ENCODE assay signal across 8 mouse cellular contexts in genomic region chr8:114133050-114133509, GRCm38 (mm10). TPM values are rescaled to one million over a fixed set of nuclear protein-coding genes. Genes with fewer than 3 reads are reported as not detected.
DNase-seq lines count a peak whose midpoint lies in the region; ATAC-seq lines count a peak whose summit lies in the region.

No protein-coding gene starts in this region.

- peak overlapping the region; percentile 73 for H3K4me3 ChIP-seq in erythroblast, embryonic 14.5 days (replicated peaks)
- peak overlapping the region; percentile 74 for H3K4me3 ChIP-seq in lung, embryonic 16.5 days (ENCODE audit: low read length)
- peak overlapping the region; percentile 62 for H3K4me3 ChIP-seq in limb, embryonic 10.5 days
- H3K4me3 ChIP-seq in neural tube, embryonic 14.5 days (ENCODE audit: low read depth, low read length): peak overlapping the region; percentile 28

- no peak for DNase-seq in lung, postnatal 4 days
- DNase-seq in limb, embryonic 10.5 days (ENCODE audit: low spot score): no peak
- no peak for DNase-seq in gastrocnemius, postnatal 4 days (ENCODE audit: low spot score in 2 of 2)
- DNase-seq in ovary, postnatal 36 days (ENCODE audit: low spot score): no peak

- H3K27ac ChIP-seq in lung, embryonic 16.5 days (ENCODE audit: low read length): no peak overlapping the region
- no peak overlapping the region; the same call in 1 of the 2 replicates for H3K27ac ChIP-seq in limb, embryonic 10.5 days
- H3K27ac ChIP-seq in neural tube, embryonic 14.5 days (ENCODE audit: low read depth, low read length): no peak overlapping the region

- no peaks in the 10 kb centered on the region for H3K27me3 ChIP-seq in erythroblast, embryonic 14.5 days (ENCODE audit: control insufficient read depth)
- no peaks in the 10 kb centered on the region for H3K27me3 ChIP-seq in lung, embryonic 16.5 days (ENCODE audit: control insufficient read depth, insufficient read depth, low read depth, low read length)
- H3K27me3 ChIP-seq in limb, embryonic 10.5 days (ENCODE audit: low read depth, poor library complexity, severe bottlenecking): no peaks in the 10 kb centered on the region
- no peaks in the 10 kb centered on the region for H3K27me3 ChIP-seq in neural tube, embryonic 14.5 days (ENCODE audit: control insufficient read depth, insufficient read depth, low read length)

- WGBS in lung, embryonic 16.5 days: 23% methylated on average over 14 of the region's 14 CpGs
- 31% methylated on average over 14 of the region's 14 CpGs for WGBS in limb, embryonic 10.5 days
- 27% methylated on average over 14 of the region's 14 CpGs for WGBS in neural tube, embryonic 14.5 days

- no peak overlapping the region for H3K9ac ChIP-seq in lung, embryonic 16.5 days (ENCODE audit: low read length)
- no peak overlapping the region for H3K9ac ChIP-seq in neural tube, embryonic 14.5 days (replicated peaks; ENCODE audit: low read depth, low read length)

- peaks cover 5% of the 10 kb centered on the region for H3K36me3 ChIP-seq in erythroblast, embryonic 14.5 days (ENCODE audit: control insufficient read depth)
- H3K36me3 ChIP-seq in lung, embryonic 16.5 days (ENCODE audit: control insufficient read depth, insufficient read depth, low read length): no peaks in the 10 kb centered on the region
- no peaks in the 10 kb centered on the region for H3K36me3 ChIP-seq in limb, embryonic 10.5 days
- no peaks in the 10 kb centered on the region for H3K36me3 ChIP-seq in neural tube, embryonic 14.5 days (ENCODE audit: control insufficient read depth, insufficient read depth, low read length)

- H3K4me2 ChIP-seq in lung, embryonic 16.5 days (ENCODE audit: low read depth, low read length): peak overlapping the region; percentile 91
- peak overlapping the region; percentile 56 for H3K4me2 ChIP-seq in neural tube, embryonic 14.5 days (ENCODE audit: low read depth, low read length)

- H3K9me3 ChIP-seq in erythroblast, embryonic 14.5 days (ENCODE audit: control insufficient read depth, low read length): no peaks in the 10 kb centered on the region
- no peaks in the 10 kb centered on the region for H3K9me3 ChIP-seq in lung, embryonic 16.5 days (ENCODE audit: control insufficient read depth, low read length)
- H3K9me3 ChIP-seq in limb, embryonic 10.5 days (replicated peaks): no peaks in the 10 kb centered on the region
- H3K9me3 ChIP-seq in neural tube, embryonic 14.5 days (ENCODE audit: control insufficient read depth, low read length): no peaks in the 10 kb centered on the region

- no peak for ATAC-seq in erythroblast, adult 5-6 weeks (replicated peaks; ENCODE audit: low FRiP score, poor library complexity, severe bottlenecking)
- peak; percentile 4; the same call in 1 of the 2 replicates for ATAC-seq in lung, embryonic 16.5 days (ENCODE audit: low read depth)
- no peak for ATAC-seq in neural tube, embryonic 14.5 days (ENCODE audit: low read depth)

- peaks cover 41% of the 10 kb centered on the region for H3K4me1 ChIP-seq in erythroblast, embryonic 14.5 days (ENCODE audit: control insufficient read depth)
- H3K4me1 ChIP-seq in lung, embryonic 16.5 days (replicated peaks; ENCODE audit: control insufficient read depth, insufficient read depth, low read length): 0 out of 2 replicates have a peak, but pooled peaks cover 2% of the 10 kb centered on the region
- peaks cover 11% of the 10 kb centered on the region for H3K4me1 ChIP-seq in limb, embryonic 10.5 days
- no peaks in the 10 kb centered on the region for H3K4me1 ChIP-seq in neural tube, embryonic 14.5 days (ENCODE audit: control insufficient read depth, insufficient read depth, low read length)

RNA-seq across cellular contexts. Expression of gene Nudt7, which starts 0.3 kb away (rescaled TPM):
- polyA plus RNA-seq in erythroblast, embryonic 14.5 days (2012): 0.16 TPM in 1 of 2 replicates, not detected in the other
- 6.7 and 15.2 TPM in 2 replicates for total RNA-seq in erythroblast, adult 5-6 weeks (2015; ENCODE audit: low replicate concordance)
- 3.3 and 4.7 TPM in 2 replicates for total RNA-seq in erythroblast, adult 5-6 weeks (2017; ENCODE audit: low replicate concordance)
- 16.7 and 22.3 TPM in 2 replicates for polyA plus RNA-seq in lung, embryonic 16.5 days (2015; fragmentation: Nextera tagmentation; extraction: Ambion mirVana)
- 6.9 and 9.8 TPM in 2 replicates for polyA plus RNA-seq in limb, embryonic 10.5 days (2016; fragmentation: Nextera tagmentation; extraction: Ambion mirVana)
- 3.8 and 4.5 TPM in 2 replicates for polyA plus RNA-seq in neural tube, embryonic 14.5 days (2014; fragmentation: Nextera tagmentation; extraction: Ambion mirVana)
- total RNA-seq in gastrocnemius, postnatal 4 days (2021): 10 to 100 TPM; 10.7 to 13.4 TPM
